Mouse (Mus musculus) spleen, embryonic (tissue): ENCODE data around the gene Nubp1.

Source experiments
- CTCF ChIA-PET: fragments of 350-600 bp; sonication (Branson Sonifier 250); formaldehyde crosslinking; loops from one replicate; lab custom pipeline; 2022; lab: Charles Lee

The Nubp1 gene

GRCm38 (mm10) chr16:10411764-10412746 is at the start of gene Nubp1:
Nubp1 (plus strand) TSS chr16:10411948.
- CTCF ChIA-PET = no interaction called here

- CTCF ChIA-PET = no interaction called here
These were observed 48.7 kb upstream of the Nubp1 start for GRCm38 (mm10) chr16:10363061-10363460.

- CTCF ChIA-PET = no interaction called here
These were observed 46.0 kb upstream of the Nubp1 start for GRCm38 (mm10) chr16:10365796-10366195.

- CTCF ChIA-PET = no interaction called here
These were observed 45.2 kb upstream of the Nubp1 start for GRCm38 (mm10) chr16:10366240-10367217.

GRCm38 (mm10) chr16:10369468-10369934 is 42.2 kb upstream of the Nubp1 start:
- CTCF ChIA-PET = no interaction called here

- CTCF ChIA-PET = no interaction called here
These were observed 41.8 kb upstream of the Nubp1 start for GRCm38 (mm10) chr16:10369996-10370395.

- CTCF ChIA-PET = no interaction called here
These were observed 39.4 kb upstream of the Nubp1 start for GRCm38 (mm10) chr16:10372372-10372771.

GRCm38 (mm10) chr16:10374254-10375011 is 37.3 kb upstream of the Nubp1 start:
- CTCF ChIA-PET = no interaction called here

GRCm38 (mm10) chr16:10377286-10377685 is 34.5 kb upstream of the Nubp1 start:
- CTCF ChIA-PET = no interaction called here

GRCm38 (mm10) chr16:10379531-10379930 is 32.2 kb upstream of the Nubp1 start:
- CTCF ChIA-PET = no interaction called here

GRCm38 (mm10) chr16:10384060-10384497 is 27.7 kb upstream of the Nubp1 start:
- CTCF ChIA-PET = interaction anchor here (1.6 kb wide), 1 partner anchor 15 kb away, joined by 12 read pairs; no protein-coding TSS in a partner anchor

- CTCF ChIA-PET = no interaction called here
These were observed 27.2 kb upstream of the Nubp1 start for GRCm38 (mm10) chr16:10384544-10384943.

GRCm38 (mm10) chr16:10385261-10385660 is 26.5 kb upstream of the Nubp1 start:
- CTCF ChIA-PET = no interaction called here

GRCm38 (mm10) chr16:10388634-10389365 is 22.9 kb upstream of the Nubp1 start:
- CTCF ChIA-PET = no interaction called here

GRCm38 (mm10) chr16:10392587-10392986 is 19.2 kb upstream of the Nubp1 start:
- CTCF ChIA-PET = interaction anchor here (0.6 kb wide), 1 partner anchor 125 kb away, joined by 5 read pairs; no protein-coding TSS in a partner anchor

- CTCF ChIA-PET = interaction anchor here (0.7 to 1.1 kb wide), 3 partner anchors 16 to 222 kb away, joined by 3 to 5 read pairs (median 4); no protein-coding TSS in a partner anchor
These were observed 16.8 kb upstream of the Nubp1 start, which contains the start of gene Tekt5 for GRCm38 (mm10) chr16:10394699-10395540. Tekt5 (minus strand) TSS chr16:10395490.

- CTCF ChIA-PET = interaction anchor here (0.7 to 1.0 kb wide), 5 partner anchors 16 to 127 kb away, joined by 3 to 12 read pairs (median 4); no protein-coding TSS in a partner anchor
These were observed 13.0 kb upstream of the Nubp1 start for GRCm38 (mm10) chr16:10398755-10399154.

- CTCF ChIA-PET = interaction anchor here (0.7 to 1.0 kb wide), 5 partner anchors 16 to 127 kb away, joined by 3 to 12 read pairs (median 4); no protein-coding TSS in a partner anchor
These were observed 12.6 kb upstream of the Nubp1 start for GRCm38 (mm10) chr16:10399160-10399559.

- CTCF ChIA-PET = no interaction called here
These were observed 4.2 kb downstream of the Nubp1 start for GRCm38 (mm10) chr16:10415976-10416375.
